ENCODE assay signal across 15 mouse cellular contexts in genomic region chr1:78821111-78821510, GRCm38 (mm10). TPM values are rescaled to one million over a fixed set of nuclear protein-coding genes. Genes with fewer than 3 reads are reported as not detected.
DNase-seq lines count a peak whose midpoint lies in the region; ATAC-seq lines count a peak whose summit lies in the region.
"Had no signal": no experiment of that assay in that cellular context is flagged by ENCODE, and none has a peak within 500 bp of the region (broad histone marks: within the 10 kb centered on the region; RNA-seq: fewer than 3 reads in every experiment).

No protein-coding gene starts in this region.

- H3K4me1 ChIP-seq in forebrain, embryonic 10.5 days: peaks cover 28% of the 10 kb centered on the region
- H3K4me1 ChIP-seq in forebrain, embryonic 16.5 days (replicated peaks; ENCODE audit: control insufficient read depth, insufficient read depth, low read length): peaks cover 22% of the 10 kb centered on the region
- H3K4me1 ChIP-seq in kidney, embryonic 16.5 days (ENCODE audit: insufficient read depth, low read length): peaks cover 32% of the 10 kb centered on the region
- no peaks in the 10 kb centered on the region; the same call in 1 of the 2 replicates for H3K4me1 ChIP-seq in embryonic facial prominence, embryonic 11.5 days (ENCODE audit: control insufficient read depth, insufficient read depth, low read length)

- 68% methylated on average over 9 of the region's 9 CpGs for WGBS in forebrain, embryonic 10.5 days
- 35% methylated on average over 9 of the region's 9 CpGs for WGBS in forebrain, embryonic 16.5 days
- WGBS in kidney, embryonic 16.5 days: 54% methylated on average over 9 of the region's 9 CpGs
- WGBS in embryonic facial prominence, embryonic 11.5 days: 32% methylated on average over 9 of the region's 9 CpGs

- H3K27me3 ChIP-seq in forebrain, embryonic 10.5 days (ENCODE audit: poor library complexity, severe bottlenecking): no peaks in the 10 kb centered on the region
- no peaks in the 10 kb centered on the region for H3K27me3 ChIP-seq in forebrain, embryonic 16.5 days (replicated peaks; ENCODE audit: control insufficient read depth, insufficient read depth, low read length)
- H3K27me3 ChIP-seq in kidney, embryonic 16.5 days (ENCODE audit: insufficient read depth, low read length): no peaks in the 10 kb centered on the region
- no peaks in the 10 kb centered on the region for H3K27me3 ChIP-seq in embryonic facial prominence, embryonic 11.5 days (ENCODE audit: control insufficient read depth, insufficient read depth, low read length)

- no peak overlapping the region for H3K9ac ChIP-seq in forebrain, embryonic 16.5 days (replicated peaks; ENCODE audit: low read depth, low read length)
- no peak overlapping the region for H3K9ac ChIP-seq in kidney, embryonic 16.5 days (replicated peaks; ENCODE audit: low read length)
- H3K9ac ChIP-seq in embryonic facial prominence, embryonic 11.5 days (replicated peaks; ENCODE audit: low read length): no peak overlapping the region
- H3K9ac ChIP-seq: limb, embryonic 12.5 days had no signal

- no peak for DNase-seq in forebrain, embryonic 10.5 days (ENCODE audit: extremely low spot score, low spot score)
- no peak for DNase-seq in kidney, postnatal 36 days
- DNase-seq in embryonic facial prominence, embryonic 11.5 days (ENCODE audit: low spot score): peak; percentile 78
- peak; percentile 23 for DNase-seq in mesoderm, embryonic 11.5 days (ENCODE audit: low read depth, low spot score)
- DNase-seq in ovary, postnatal 14 days (ENCODE audit: low spot score): no peak
- DNase-seq in T-cell, adult 2 months (ENCODE audit: low spot score): no peak
- DNase-seq: B cell, adult 2 months; cerebellum, postnatal 25 days; kidney, adult 8-10 months; thymus, adult 2 months had no signal

- H3K36me3 ChIP-seq in forebrain, embryonic 10.5 days (replicated peaks): no peaks in the 10 kb centered on the region
- H3K36me3 ChIP-seq in forebrain, embryonic 16.5 days (ENCODE audit: control insufficient read depth, insufficient read depth): no peaks in the 10 kb centered on the region
- no peaks in the 10 kb centered on the region for H3K36me3 ChIP-seq in kidney, embryonic 16.5 days (ENCODE audit: insufficient read depth, low read length)
- no peaks in the 10 kb centered on the region for H3K36me3 ChIP-seq in embryonic facial prominence, embryonic 11.5 days (replicated peaks; ENCODE audit: control insufficient read depth, insufficient read depth, low read depth, low read length)
- H3K36me3 ChIP-seq: G1E; limb, embryonic 12.5 days had no signal

- peak overlapping the region; percentile 22; the same call in 1 of the 2 replicates for H3K27ac ChIP-seq in forebrain, embryonic 10.5 days
- H3K27ac ChIP-seq in forebrain, embryonic 16.5 days (ENCODE audit: low read length): no peak overlapping the region
- peak overlapping the region; percentile 41; the same call in 1 of the 2 replicates for H3K27ac ChIP-seq in kidney, embryonic 16.5 days (ENCODE audit: low read length)
- 0 out of 2 replicates have a peak overlapping the region, but pooled peaks have one; percentile 16 for H3K27ac ChIP-seq in embryonic facial prominence, embryonic 11.5 days (replicated peaks; ENCODE audit: low read depth, low read length)

- no peak overlapping the region for H3K4me2 ChIP-seq in forebrain, embryonic 16.5 days (ENCODE audit: low read length)
- no peak overlapping the region for H3K4me2 ChIP-seq in kidney, embryonic 16.5 days (replicated peaks; ENCODE audit: low read depth, low read length)
- no peak overlapping the region for H3K4me2 ChIP-seq in embryonic facial prominence, embryonic 11.5 days (ENCODE audit: low read depth, low read length)

- ATAC-seq in forebrain, embryonic 16.5 days: no peak
- no peak for ATAC-seq in kidney, embryonic 16.5 days (ENCODE audit: low FRiP score, low TSS enrichment)
- peak; percentile 80 for ATAC-seq in embryonic facial prominence, embryonic 11.5 days (replicated peaks; ENCODE audit: insufficient number of reproducible peaks, low FRiP score, low TSS enrichment, low read depth)
- ATAC-seq: activated CD4-positive, CD25-positive, alpha-beta regulatory T cell, adult 4 months had no signal

- no peaks in the 10 kb centered on the region for H3K9me3 ChIP-seq in forebrain, embryonic 10.5 days
- no peaks in the 10 kb centered on the region for H3K9me3 ChIP-seq in forebrain, embryonic 16.5 days (ENCODE audit: control insufficient read depth, low read length)
- no peaks in the 10 kb centered on the region for H3K9me3 ChIP-seq in kidney, embryonic 16.5 days (ENCODE audit: low read length)
- no peaks in the 10 kb centered on the region for H3K9me3 ChIP-seq in embryonic facial prominence, embryonic 11.5 days (replicated peaks; ENCODE audit: control insufficient read depth, low read length)
- H3K9me3 ChIP-seq: G1E; limb, embryonic 12.5 days had no signal

- H3K4me3 ChIP-seq in forebrain, embryonic 10.5 days: no peak overlapping the region
- H3K4me3 ChIP-seq in forebrain, embryonic 16.5 days (replicated peaks; ENCODE audit: low read length): no peak overlapping the region
- no peak overlapping the region for H3K4me3 ChIP-seq in kidney, embryonic 16.5 days (ENCODE audit: low read length)
- H3K4me3 ChIP-seq in embryonic facial prominence, embryonic 11.5 days (ENCODE audit: low read depth, low read length): no peak overlapping the region
- H3K4me3 ChIP-seq: limb, embryonic 12.5 days had no signal

RNA-seq across cellular contexts. Expression of gene Kcne4, which starts 4.6 kb away (rescaled TPM):
- polyA plus RNA-seq in forebrain, embryonic 10.5 days (2016; fragmentation: Nextera tagmentation; extraction: Ambion mirVana): 0.09 and 0.32 TPM in 2 replicates
- 1.1 and 2.1 TPM in 2 replicates for polyA plus RNA-seq in forebrain, embryonic 16.5 days (2015; fragmentation: Nextera tagmentation; extraction: Ambion mirVana)
- 9.8 and 10.6 TPM in 2 replicates for polyA plus RNA-seq in kidney, embryonic 16.5 days (2015; fragmentation: Nextera tagmentation; extraction: Ambion mirVana)
- polyA plus RNA-seq in embryonic facial prominence, embryonic 11.5 days (2014; fragmentation: Nextera tagmentation; extraction: Ambion mirVana): 1.2 and 1.3 TPM in 2 replicates
- polyA plus RNA-seq: activated CD4-positive, CD25-positive, alpha-beta regulatory T cell, adult 4 months; G1E had no signal

Comparison
In these comparisons a context has a peak if more than half of its experiments do, and no peak if none do; other contexts are left out.
1. DNase-seq: peak in embryonic facial prominence, embryonic 11.5 days (single experiment) and mesoderm, embryonic 11.5 days (single experiment); none in forebrain, embryonic 10.5 days (single experiment), kidney, postnatal 36 days (0 of 2), ovary, postnatal 14 days (single experiment) and T-cell, adult 2 months (single experiment).